Mouse (Mus musculus) C2C12 (cell line): Measurements from ENCODE around the gene Cks2.

ENCODE experiments used
- CTCF ChIP-seq: IDR thresholded peaks from one replicate; pipeline ENCODE4 v1.5.1; 2011; ENCODE audit not compliant: control insufficient read depth, insufficient read depth, insufficient read length
- USF1 ChIP-seq: IDR thresholded peaks from one replicate; pipeline ENCODE4 v1.6.1; 2011; ENCODE audit warnings: low read depth, mild to moderate bottlenecking, control low read depth, moderate library complexity

DNA sequence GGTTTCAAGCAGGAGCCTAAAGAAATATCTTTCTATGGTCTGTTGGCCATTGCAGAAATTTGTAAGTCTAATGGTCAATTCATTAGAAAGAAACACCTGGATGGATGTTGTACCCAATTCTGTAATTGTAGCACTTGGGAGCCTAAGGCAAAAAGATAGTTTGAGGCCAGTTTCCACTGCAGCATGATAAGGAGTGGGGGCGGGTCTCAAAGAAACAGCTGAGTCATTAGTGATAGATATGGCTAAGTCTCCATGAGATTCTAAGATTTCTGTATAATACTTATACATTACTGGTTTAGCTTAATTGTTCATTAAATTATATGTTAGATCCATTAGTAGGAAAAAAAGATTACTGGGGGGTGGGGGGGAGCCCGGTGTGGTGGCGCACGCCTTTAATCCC lies 3.2 kb downstream of the Cks2 start:
- no peak for TF ChIP-seq CTCF
- TF ChIP-seq USF1 = no peak
